Mouse (Mus musculus): ENCODE results near the gene Stmn3.

GRCm38 (mm10) chr2:181340426-181340825 lies 26.1 kb upstream of the Stmn3 start:
- TF ChIP-seq CTCF (IDR thresholded peaks at IDR 0.05; ENCODE audit: extremely low read depth, insufficient read depth, insufficient read length, insufficient replicate concordance) (no peak), POLR2A (IDR thresholded peaks at IDR 0.05; ENCODE audit: low read depth, low read length) (no peak)

Data from spleen, adult 2 months (tissue).